Mouse (Mus musculus): ENCODE measurements around the gene Card19.

Gene Card19

GRCm38 (mm10) chr13:49171729-49172128, 44.1 kb downstream of the Card19 start:
- no peak for DNase-seq (ENCODE audit: low spot score)

GRCm38 (mm10) chr13:49170623-49171022, 45.2 kb downstream of the Card19 start:
- no peak for DNase-seq (ENCODE audit: low spot score)

- DNase-seq (ENCODE audit: low spot score), result peak; percentile 94
These were observed 46.2 kb downstream of the Card19 start for GRCm38 (mm10) chr13:49169448-49170207.

GRCm38 (mm10) chr13:49167081-49167480, 48.8 kb downstream of the Card19 start:
- DNase-seq (ENCODE audit: low spot score), result no peak

- no peak for DNase-seq (ENCODE audit: low spot score)
These were observed 52.2 kb downstream of the Card19 start for GRCm38 (mm10) chr13:49163645-49164044.

GRCm38 (mm10) chr13:49162722-49163121, 53.1 kb downstream of the Card19 start:
- no peak for DNase-seq (ENCODE audit: low spot score)

GRCm38 (mm10) chr13:49161236-49161635, 54.6 kb downstream of the Card19 start:
- DNase-seq (ENCODE audit: low spot score), result no peak

- no peak for DNase-seq (ENCODE audit: low spot score)
These were observed 57.7 kb downstream of the Card19 start for GRCm38 (mm10) chr13:49158040-49158713.

GRCm38 (mm10) chr13:49156645-49157044, 59.2 kb downstream of the Card19 start:
- DNase-seq (ENCODE audit: low spot score), result no peak

GRCm38 (mm10) chr13:49154621-49155020, 61.2 kb downstream of the Card19 start:
- no peak for DNase-seq (ENCODE audit: low spot score)

GRCm38 (mm10) chr13:49154028-49154427, 61.8 kb downstream of the Card19 start:
- DNase-seq (ENCODE audit: low spot score), result no peak
